Mouse (Mus musculus) left cerebral cortex, adult 18-20 months (tissue): ENCODE data around the gene Mospd3. TPM values are rescaled to one million over a fixed set of nuclear protein-coding genes. Genes with fewer than 3 reads are reported as not detected.
A peak's percentile ranks its signal among the peaks of the same experiment; 100 is the strongest.

Experiments used
- DNase-seq, 2 experiments: peaks; one replicate each; pipeline ENCODE4 v3.0.0; 2021 to 2022; ENCODE audit warnings: low spot score in 2 of 2, mixed read lengths in 1 of 2
- total RNA-seq, 2 experiments: library from RNA; stranded (reverse); gene quantifications; 2 replicates each; pipeline ENCODE4 v1.2.3; 2021

Mospd3 gene
- total RNA-seq, 2 experiments from 2014 or later, result 23.0 to 24.6 TPM

DNA sequence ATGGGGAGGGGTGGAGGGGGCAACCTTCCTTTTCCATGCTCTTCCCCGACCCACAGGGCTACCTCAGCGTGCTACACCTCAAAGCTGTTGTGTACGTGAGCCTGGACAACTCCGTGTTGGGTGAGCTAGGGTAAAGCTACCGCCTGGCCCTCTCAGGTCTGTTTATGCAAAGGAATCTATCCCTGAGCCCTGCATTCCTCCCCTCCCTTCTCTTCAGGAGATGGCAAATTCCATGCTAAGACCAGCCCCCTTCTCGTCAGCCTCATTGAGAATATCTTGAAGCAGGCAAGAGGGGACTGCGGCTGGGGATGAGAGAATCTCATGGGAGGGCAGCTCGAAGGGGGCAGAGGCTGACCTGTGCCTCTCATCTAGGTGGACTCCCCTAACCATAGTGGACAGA, 18.2 kb downstream of the Mospd3 start:
- no peak for DNase-seq

DNA sequence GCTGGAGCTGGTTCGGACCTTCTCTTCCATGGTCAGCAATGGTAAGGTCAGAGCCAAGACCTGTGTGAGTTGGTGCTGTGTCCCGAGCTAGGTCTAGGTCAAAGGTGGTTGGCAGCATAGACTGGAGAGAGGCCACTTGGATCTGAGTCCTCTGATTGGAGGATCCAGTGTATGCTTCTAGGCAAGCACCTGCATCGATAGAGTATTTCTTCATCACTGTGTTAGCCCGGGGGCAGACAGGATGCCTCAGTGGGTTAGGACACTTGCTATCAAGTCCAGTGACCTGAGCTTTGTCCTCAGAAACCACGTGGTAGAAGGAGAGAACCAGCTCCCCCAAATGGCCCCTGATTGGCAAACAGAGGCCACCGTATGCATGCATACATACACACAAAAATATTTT, 20.6 kb downstream of the Mospd3 start:
- DNase-seq, result no peak

DNA sequence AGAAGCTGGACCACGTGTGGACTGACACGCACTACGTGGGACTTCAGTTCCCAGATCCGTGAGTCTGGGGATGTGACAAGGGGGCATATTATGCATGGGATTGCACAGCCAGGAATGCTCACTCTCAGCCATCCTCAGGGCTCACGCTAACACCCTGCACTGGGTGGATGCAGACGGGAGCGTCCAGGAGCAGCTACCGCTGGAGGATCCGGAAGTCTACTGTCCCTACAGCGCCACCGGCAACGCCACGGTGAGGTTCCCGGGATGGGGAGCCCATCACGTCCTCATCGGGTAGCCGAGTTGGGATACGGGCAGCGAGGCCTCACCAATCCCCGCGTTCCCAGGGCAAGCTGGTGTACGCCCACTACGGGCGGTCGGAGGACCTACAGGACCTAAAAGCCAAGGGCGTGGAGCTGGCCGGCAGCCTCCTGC, 26.4 kb downstream of the Mospd3 start:
- DNase-seq, result peak; percentile 47 to 56

DNA sequence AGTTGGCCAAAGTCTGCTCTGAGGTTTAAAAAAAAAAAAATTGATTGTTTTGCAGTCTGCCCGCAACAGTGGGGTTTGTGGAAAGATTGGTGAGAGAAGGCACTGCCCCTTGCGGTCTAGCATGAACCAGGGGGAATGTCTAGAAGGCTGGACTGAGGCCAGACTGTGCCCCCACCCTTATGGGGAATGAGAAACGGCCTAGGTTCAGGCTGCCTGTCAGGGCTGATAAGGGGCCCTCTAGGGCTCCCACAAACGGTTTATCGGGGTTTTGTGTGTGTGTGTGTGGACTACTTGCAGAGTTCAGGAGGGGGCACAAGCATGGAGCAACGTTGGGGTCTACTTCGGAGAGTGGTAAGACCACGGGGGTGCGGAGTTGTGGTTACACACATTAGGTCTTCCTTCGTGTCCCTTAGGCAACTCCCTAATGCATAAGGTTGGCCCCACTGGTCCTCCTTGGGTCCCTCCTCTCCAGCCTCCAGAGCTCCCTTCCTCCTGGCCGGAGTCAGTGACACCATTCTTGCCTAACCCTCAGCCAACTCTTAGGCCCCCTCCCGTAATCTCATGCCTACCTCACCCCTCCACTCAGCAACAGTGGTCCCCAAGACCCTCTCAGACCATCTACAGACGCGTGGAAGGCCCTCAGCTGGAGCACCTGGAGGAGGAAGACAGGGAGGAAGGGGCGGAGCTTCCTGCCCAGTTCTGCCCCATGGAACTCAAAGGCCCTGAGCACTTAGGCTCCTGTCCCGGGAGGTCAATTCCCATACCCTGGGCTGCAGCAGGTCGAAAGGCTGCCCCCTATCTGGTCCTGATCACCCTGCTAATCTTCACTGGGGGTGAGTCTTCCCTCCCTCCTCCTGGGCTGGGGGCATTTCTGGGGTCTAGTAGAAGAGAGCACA, 29.9 kb downstream of the Mospd3 start:
- DNase-seq, result no peak

DNA sequence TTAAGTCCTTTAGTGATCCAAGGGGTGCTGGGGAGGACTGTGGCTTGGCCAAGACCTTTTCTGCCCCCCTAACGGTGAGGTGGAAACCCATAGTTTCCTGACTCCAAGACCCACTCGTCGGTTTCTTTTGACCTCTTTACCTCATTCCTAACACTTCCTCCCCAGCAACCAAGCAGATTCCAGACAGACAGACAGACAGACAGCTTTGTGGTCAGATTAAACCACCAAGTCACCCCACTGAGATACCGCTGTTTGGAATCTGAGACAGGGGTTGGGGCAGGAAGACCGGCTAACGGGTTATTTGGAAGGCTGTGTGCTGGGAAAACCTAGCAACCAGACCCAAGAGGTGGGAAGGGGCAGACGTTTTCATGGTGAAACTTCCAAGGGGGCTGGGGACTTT, 30.7 kb downstream of the Mospd3 start:
- no peak for DNase-seq

DNA sequence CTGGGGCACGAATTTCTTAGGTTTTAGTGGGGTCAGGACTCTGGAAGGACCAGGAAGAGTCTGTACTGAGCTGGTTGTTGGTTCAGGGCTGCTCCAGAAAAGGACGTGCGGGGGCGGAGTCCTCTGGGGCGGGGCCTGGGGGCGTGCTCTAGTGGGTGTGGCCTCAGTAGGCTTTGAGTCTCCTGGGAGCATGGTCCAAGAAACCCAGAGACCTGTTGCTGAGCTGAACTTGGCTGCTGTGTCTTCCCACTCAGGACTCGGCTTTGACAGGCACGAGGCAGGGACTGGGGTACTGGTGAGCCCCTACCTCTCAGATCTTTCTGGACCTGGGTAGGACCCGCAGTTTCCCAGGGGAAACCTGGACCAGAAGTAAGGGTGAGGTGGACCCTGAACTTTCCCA, 31.2 kb downstream of the Mospd3 start, which contains the start of gene Tfr2:
Gene Tfr2 (plus strand): TSS at position 176 of the 400 bp plus-strand sequence.
- no peak for DNase-seq

DNA sequence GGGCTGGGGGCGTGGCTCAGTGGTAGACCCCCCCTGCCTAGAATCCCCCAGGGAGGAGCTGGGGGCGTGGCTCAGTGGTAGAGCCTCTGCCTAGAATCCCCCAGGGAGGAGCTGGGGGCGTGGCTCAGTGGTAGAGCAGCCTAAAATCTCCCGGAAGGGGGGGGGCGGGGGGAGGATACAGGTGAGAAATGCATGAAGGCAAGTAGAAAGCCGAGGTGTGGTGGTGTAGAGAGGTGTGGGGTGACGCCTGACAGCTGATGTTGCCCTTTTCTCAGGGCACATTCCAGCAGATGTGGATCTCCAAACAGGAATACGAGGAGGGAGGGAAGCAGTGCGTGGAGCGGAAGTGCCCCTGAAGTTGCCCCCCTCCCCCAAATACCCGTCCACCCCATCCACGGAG, 31.8 kb downstream of the Mospd3 start:
- no peak for DNase-seq

DNA sequence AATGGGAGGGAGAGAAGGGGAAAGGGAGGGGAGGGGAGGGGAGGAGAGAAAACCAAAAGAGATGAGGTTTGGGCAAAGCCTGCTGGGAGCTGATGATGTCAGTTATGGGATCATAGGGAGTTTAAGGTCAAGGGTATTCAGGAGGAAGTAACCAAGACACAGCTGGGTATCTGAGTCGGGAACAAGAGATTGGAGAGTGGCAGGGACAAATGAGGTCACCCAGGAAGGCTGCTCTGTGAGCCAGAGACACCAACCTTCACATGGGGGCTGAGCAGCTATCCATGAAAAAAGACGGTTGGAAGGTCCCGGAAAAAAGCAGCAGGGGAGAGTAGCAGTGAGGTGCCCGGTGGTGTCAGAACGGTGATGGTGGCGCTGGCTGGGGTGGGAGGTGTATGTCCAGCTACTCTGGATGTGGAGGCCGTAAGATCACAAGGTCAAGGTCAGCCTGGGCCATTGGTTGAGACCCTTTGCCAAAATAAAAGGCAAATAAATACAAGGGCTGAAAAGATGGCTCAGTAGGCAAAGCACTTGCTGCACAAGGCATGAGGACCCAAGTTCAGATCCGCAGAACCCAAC, 32.5 kb downstream of the Mospd3 start:
- DNase-seq, result no peak

DNA sequence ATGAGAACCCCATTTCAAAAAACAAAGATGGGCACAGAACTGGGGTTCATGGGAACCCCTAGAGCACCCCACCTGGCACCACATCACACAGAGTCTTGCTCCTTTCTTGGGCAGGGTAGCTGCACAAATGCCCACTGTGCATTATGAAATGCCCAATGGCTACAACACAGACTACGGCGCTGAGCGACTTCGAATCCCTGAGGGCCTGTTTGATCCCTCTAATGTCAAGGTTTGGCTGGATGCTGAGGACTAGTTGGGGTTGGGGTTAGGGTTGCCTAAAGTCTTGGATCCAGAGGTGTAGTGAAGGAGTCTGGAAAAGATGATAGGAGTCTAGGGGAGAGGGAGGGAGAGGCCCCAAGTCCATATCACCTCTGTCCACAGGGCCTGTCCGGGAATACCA, 34.4 kb downstream of the Mospd3 start:
- DNase-seq, result no peak

DNA sequence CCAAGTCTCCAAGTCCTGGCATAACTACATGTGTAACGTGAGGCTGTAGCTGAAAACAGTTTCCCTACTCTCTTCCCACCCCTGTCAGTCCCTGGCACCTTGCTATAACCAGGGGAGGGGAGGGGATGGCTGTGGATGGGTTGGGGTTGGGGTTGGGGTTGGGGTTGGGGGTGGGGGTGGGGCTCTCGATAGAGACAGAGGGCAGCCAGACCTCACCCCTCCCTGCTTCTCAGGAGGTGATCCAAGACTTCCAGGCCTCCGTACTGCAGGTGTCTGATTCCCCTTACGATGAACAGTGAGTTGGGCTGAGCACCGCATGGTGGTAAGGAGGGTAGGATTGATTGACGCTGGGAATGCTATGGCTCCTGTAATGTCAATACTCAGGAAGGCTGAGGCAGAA, 35.1 kb downstream of the Mospd3 start:
- DNase-seq, result no peak

DNA sequence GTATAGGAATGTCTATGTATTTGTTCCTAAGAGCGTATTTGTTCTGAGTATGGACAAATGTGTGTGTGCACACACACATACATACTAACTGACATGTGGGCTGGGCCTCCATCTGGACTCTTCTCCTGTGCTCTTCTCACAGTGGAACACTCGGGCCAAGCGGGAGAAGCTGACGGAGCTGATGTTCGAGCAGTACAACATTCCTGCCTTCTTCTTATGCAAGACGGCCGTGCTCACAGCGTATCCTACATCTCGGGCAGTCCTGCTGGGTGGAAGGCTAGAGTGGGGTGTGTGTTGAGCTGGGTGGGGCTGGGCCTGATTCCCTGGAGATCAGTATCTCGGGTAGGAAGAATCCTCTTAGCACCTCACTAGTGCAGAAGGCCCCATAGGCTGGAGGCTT, 37.9 kb downstream of the Mospd3 start:
- peak; percentile 31 to 53 for DNase-seq

DNA sequence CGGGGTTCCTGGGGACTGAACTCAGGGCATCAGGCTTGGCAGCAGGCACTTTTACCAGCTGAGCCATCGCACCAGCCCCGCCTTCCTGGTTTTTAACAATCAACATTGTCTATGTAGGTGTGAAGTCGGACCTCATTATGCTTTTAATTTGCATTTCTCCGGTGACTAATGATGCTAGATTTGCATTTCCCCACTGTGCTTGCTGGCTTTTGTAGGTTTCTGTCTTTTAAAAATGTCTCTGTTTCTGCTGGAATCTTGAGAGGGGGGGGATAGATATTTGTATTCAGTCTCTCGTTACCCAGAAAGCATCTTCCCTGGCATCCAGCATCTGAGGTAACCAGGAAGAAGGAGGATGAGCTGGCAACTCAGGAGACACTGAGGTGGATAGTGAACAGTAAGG, 39.3 kb downstream of the Mospd3 start:
- no peak for DNase-seq

DNA sequence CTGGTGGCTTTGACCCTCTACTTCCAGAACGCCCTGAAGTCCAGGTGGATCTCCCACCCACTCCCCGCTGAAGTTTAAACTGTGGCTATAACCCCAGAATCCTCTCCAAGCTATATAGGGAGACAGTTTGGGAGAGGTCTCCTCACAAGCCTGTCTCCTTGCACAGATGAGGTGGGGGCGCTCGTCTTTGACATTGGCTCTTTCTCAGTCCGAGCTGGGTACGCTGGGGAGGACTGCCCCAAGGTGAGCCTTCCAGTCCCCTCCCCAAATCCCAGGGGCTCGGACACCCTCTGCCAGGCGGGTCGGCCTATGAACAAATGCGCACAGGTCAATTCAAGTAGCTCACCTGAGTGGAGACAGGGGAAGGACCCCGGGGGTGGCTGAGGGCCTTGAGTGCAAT, 47.0 kb downstream of the Mospd3 start:
- no peak for DNase-seq

DNA sequence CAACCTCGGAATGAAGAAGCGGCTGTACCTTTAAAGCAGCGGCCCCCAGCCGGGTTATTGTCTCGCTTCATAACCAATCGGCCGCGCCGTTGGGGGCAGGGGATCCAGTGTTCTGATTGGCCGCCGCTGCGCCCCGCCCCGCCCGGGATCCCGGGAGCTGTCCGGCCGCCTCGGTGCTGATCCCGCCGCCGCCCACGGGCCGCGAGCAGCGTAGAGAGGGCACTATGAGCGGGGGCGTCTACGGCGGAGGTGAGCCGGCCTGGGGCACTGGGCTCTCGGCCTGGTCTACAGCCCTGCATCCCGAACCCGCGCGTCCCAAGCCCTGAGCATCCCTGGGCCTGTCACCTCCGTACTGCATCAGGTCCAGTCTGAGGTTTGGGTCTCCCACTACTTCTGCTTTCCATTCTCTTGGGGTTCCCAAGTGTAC, 47.4 kb downstream of the Mospd3 start, which contains the start of gene Actl6b:
Gene Actl6b (plus strand): TSS at position 107 of the 427 bp plus-strand sequence.
- DNase-seq, result peak; percentile 89 to 94

DNA sequence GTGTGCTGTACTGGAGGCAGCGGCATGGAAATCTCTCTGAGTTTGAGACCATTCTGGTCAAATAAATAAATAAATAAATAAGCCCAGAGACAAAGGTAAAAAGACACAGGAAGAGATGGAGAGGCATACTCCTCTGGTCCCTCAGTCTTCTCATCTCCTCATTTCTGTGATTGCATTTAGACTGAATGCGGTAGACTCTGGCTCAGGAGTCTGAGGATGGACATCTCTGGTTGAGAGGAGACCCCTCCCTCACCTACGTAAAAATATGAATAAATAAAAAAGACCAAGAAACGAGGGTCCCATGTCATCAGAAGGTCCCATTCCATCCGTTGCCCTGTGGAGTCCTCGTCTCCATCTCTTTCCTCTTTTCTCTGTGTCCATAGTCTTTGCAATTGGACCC, 47.9 kb downstream of the Mospd3 start:
- DNase-seq, result no peak

DNA sequence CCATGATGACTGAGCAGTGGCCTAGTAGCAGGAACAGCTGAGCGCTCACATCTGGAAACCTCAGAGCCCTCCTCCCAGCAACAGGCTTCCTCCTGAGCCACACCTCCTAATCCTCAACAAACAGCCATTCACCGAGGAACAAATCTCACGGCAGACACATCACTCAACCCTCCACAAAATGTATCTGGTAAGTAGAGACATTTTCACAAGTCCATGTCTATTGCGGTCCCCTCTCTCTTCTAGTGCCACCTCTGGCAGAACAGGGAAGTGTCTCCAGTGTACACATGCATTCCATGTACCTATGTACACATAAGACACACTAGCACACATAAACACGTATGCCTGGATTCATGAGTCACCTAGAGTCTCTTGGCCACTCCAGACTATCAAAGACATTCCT, 49.7 kb downstream of the Mospd3 start:
- DNase-seq, result no peak

DNA sequence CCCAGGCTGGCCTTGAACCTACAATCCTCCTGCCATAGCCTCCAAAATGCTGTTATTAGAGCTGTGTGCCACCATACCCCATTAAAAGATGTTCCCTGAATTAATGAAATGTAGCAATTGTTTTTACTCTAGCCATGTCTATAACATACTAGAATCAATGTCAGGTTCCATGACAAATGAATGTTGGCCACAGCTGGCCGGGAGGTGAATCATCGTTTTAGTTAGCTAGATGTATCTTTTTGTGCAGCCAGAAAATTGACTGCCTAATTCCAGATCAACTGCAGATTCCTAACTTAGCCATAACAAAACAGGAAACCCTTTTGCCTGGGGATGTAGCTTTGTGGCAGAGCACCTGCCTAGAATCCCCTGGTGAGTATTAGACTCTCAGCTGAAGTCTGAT, 51.0 kb downstream of the Mospd3 start:
- no peak for DNase-seq

Other genes with a start within 250 kb of the Mospd3 start
- gene Zan, start 124.0 kb downstream of the Mospd3 start, total RNA-seq, result under 1 TPM; 0.12 to 0.30 TPM
- gene Pop7, start 98.5 kb downstream of the Mospd3 start, total RNA-seq, result 10 to 100 TPM; 31.3 to 33.3 TPM
- gene Gigyf1, start 82.5 kb downstream of the Mospd3 start, total RNA-seq, result 10 to 100 TPM; 62.3 to 65.6 TPM
- gene Epo, start 67.8 kb downstream of the Mospd3 start, total RNA-seq, result not detected
- gene Gnb2, start 67.5 kb downstream of the Mospd3 start, total RNA-seq, result 100 to 1,000 TPM; 607 to 661 TPM
- 100 to 1,000 TPM; 112 to 115 TPM for gene Actl6b, start 47.5 kb downstream of the Mospd3 start, total RNA-seq
- gene Tfr2, start 31.2 kb downstream of the Mospd3 start, total RNA-seq, result 10 to 100 TPM; 12.8 to 13.2 TPM
- gene Pcolce, start 12.7 kb upstream of the Mospd3 start, total RNA-seq, result 10 to 100 TPM; 12.6 to 15.2 TPM
- under 1 TPM; 0.21 to 0.45 TPM for gene Fbxo24, start 27.9 kb upstream of the Mospd3 start, total RNA-seq
- gene Lrch4, start 28.1 kb upstream of the Mospd3 start, total RNA-seq, result 10 to 100 TPM; 13.8 to 14.3 TPM
- gene Gm20605, start 28.1 kb upstream of the Mospd3 start, total RNA-seq, result 10 to 100 TPM in 1 of 2 experiments, 1 to 10 TPM in 1; 9.7 to 10.1 TPM
- gene Sap25, start 40.3 kb upstream of the Mospd3 start, total RNA-seq, result 10 to 100 TPM in 1 of 2 experiments, 1 to 10 TPM in 1; 6.9 to 10.6 TPM
- under 1 TPM; 0.44 to 0.87 TPM for gene Irs3, start 44.7 kb upstream of the Mospd3 start, total RNA-seq
- 10 to 100 TPM; 46.9 to 48.9 TPM for gene Agfg2, start 83.7 kb upstream of the Mospd3 start, total RNA-seq
- 10 to 100 TPM; 80.1 to 82.0 TPM for gene Nyap1, start 140.5 kb upstream of the Mospd3 start, total RNA-seq
- 100 to 1,000 TPM; 139 to 145 TPM for gene Tsc22d4, start 144.7 kb upstream of the Mospd3 start, total RNA-seq
- 10 to 100 TPM; 23.7 to 25.7 TPM for gene Ppp1r35, start 177.8 kb upstream of the Mospd3 start, total RNA-seq
- 10 to 100 TPM; 39.1 to 50.2 TPM for gene Mepce, start 186.6 kb upstream of the Mospd3 start, total RNA-seq
- gene Zcwpw1, start 186.7 kb upstream of the Mospd3 start, total RNA-seq, result 1 to 10 TPM; 5.9 to 7.6 TPM
- gene Pilra, start 235.2 kb upstream of the Mospd3 start, total RNA-seq, result under 1 TPM; 0.51 to 0.91 TPM